Mouse (Mus musculus): ENCODE data around the gene Zbtb38. TPM values are rescaled to one million over a fixed set of nuclear protein-coding genes. Genes with fewer than 3 reads are reported as not detected.
A peak's percentile ranks its signal among the peaks of the same experiment; 100 is the strongest.

The Zbtb38 gene
- total RNA-seq, 2 experiments from 2014 or later = 56.4 to 63.4 TPM

- no peak for DNase-seq
Measured at GRCm38 (mm10) chr9:96731039-96731895, 21.4 kb downstream of the Zbtb38 start.

GRCm38 (mm10) chr9:96730311-96730625 is 22.4 kb downstream of the Zbtb38 start:
- no peak for DNase-seq

GRCm38 (mm10) chr9:96729537-96730310 is 22.9 kb downstream of the Zbtb38 start:
- DNase-seq = no peak

- DNase-seq = no peak
Measured at GRCm38 (mm10) chr9:96728338-96729162, 24.1 kb downstream of the Zbtb38 start.

GRCm38 (mm10) chr9:96727688-96728087 is 24.9 kb downstream of the Zbtb38 start:
- DNase-seq = no peak

GRCm38 (mm10) chr9:96726336-96727131 is 26.1 kb downstream of the Zbtb38 start:
- no peak for DNase-seq

GRCm38 (mm10) chr9:96725582-96726320 is 26.9 kb downstream of the Zbtb38 start:
- DNase-seq = no peak

GRCm38 (mm10) chr9:96723650-96724049 is 29.0 kb downstream of the Zbtb38 start:
- no peak for DNase-seq

- DNase-seq = no peak
Measured at GRCm38 (mm10) chr9:96721163-96721799, 31.4 kb downstream of the Zbtb38 start.

GRCm38 (mm10) chr9:96720510-96721162 is 32.0 kb downstream of the Zbtb38 start:
- DNase-seq = no peak

GRCm38 (mm10) chr9:96719408-96720158 is 33.0 kb downstream of the Zbtb38 start:
- DNase-seq = peak; percentile 66 to 69

- DNase-seq = no peak
Measured at GRCm38 (mm10) chr9:96718888-96719287, 33.7 kb downstream of the Zbtb38 start.

- DNase-seq = no peak
Measured at GRCm38 (mm10) chr9:96718402-96718798, 34.2 kb downstream of the Zbtb38 start.

GRCm38 (mm10) chr9:96717698-96718401 is 34.8 kb downstream of the Zbtb38 start:
- DNase-seq = no peak

GRCm38 (mm10) chr9:96716735-96717444 is 35.7 kb downstream of the Zbtb38 start:
- DNase-seq = no peak

GRCm38 (mm10) chr9:96716136-96716535 is 36.5 kb downstream of the Zbtb38 start:
- no peak for DNase-seq

- no peak for DNase-seq
Measured at GRCm38 (mm10) chr9:96715171-96715570, 37.5 kb downstream of the Zbtb38 start.

Measured in layer of hippocampus, postnatal 36 days (tissue).